Mouse (Mus musculus): ENCODE results near the gene Zfp362.

The Zfp362 gene

GRCm38 (mm10) chr4:128796788-128797187, 9.1 kb downstream of the Zfp362 start:
- no peak for DNase-seq

- peak; percentile 72 for DNase-seq
These were observed 10.2 kb downstream of the Zfp362 start for GRCm38 (mm10) chr4:128795596-128795995.

- no peak for DNase-seq
These were observed 11.6 kb downstream of the Zfp362 start for GRCm38 (mm10) chr4:128794198-128794597.

- no peak for DNase-seq
These were observed 12.1 kb downstream of the Zfp362 start for GRCm38 (mm10) chr4:128793710-128794109.

- DNase-seq = no peak
These were observed 16.2 kb downstream of the Zfp362 start for GRCm38 (mm10) chr4:128789646-128790045.

- DNase-seq = no peak
These were observed 17.7 kb downstream of the Zfp362 start for GRCm38 (mm10) chr4:128788108-128788507.

GRCm38 (mm10) chr4:128787023-128787939, 18.6 kb downstream of the Zfp362 start:
- DNase-seq = peak; percentile 45

- DNase-seq = no peak
These were observed 19.8 kb downstream of the Zfp362 start for GRCm38 (mm10) chr4:128785921-128786654.

- peak; percentile 47 for DNase-seq
These were observed 20.8 kb downstream of the Zfp362 start for GRCm38 (mm10) chr4:128784950-128785631.

GRCm38 (mm10) chr4:128782645-128783044, 23.2 kb downstream of the Zfp362 start:
- no peak for DNase-seq

- no peak for DNase-seq
These were observed 23.8 kb downstream of the Zfp362 start for GRCm38 (mm10) chr4:128782037-128782436.

GRCm38 (mm10) chr4:128777593-128777992, 28.3 kb downstream of the Zfp362 start:
- no peak for DNase-seq

GRCm38 (mm10) chr4:128776568-128777289, 29.1 kb downstream of the Zfp362 start:
- DNase-seq = peak; percentile 83

GRCm38 (mm10) chr4:128774467-128774866, 31.4 kb downstream of the Zfp362 start:
- peak; percentile 64 for DNase-seq

- DNase-seq = no peak
These were observed 32.0 kb downstream of the Zfp362 start for GRCm38 (mm10) chr4:128773820-128774219.

GRCm38 (mm10) chr4:128770698-128771097, 35.1 kb downstream of the Zfp362 start:
- DNase-seq = peak; percentile 62

- DNase-seq = no peak
These were observed 36.1 kb downstream of the Zfp362 start for GRCm38 (mm10) chr4:128769569-128770355.

GRCm38 (mm10) chr4:128768120-128768519, 37.7 kb downstream of the Zfp362 start:
- no peak for DNase-seq

GRCm38 (mm10) chr4:128766929-128767328, 38.9 kb downstream of the Zfp362 start:
- no peak for DNase-seq

GRCm38 (mm10) chr4:128760029-128760428, 45.8 kb downstream of the Zfp362 start:
- DNase-seq = no peak

GRCm38 (mm10) chr4:128759214-128759613, 46.6 kb downstream of the Zfp362 start:
- no peak for DNase-seq

- no peak for DNase-seq
These were observed 49.9 kb downstream of the Zfp362 start for GRCm38 (mm10) chr4:128755900-128756299.

Data from retina, postnatal 1 day (tissue).